Mouse (Mus musculus) ES-E14 (cell line): Measurements from ENCODE around the gene Cbx8. TPM values are rescaled to one million over a fixed set of nuclear protein-coding genes. Genes with fewer than 3 reads are reported as not detected.

Experiments used
- DNase-seq: peaks from one replicate; pipeline ENCODE4 v3.0.0-alpha.2; 2013; ENCODE audit warnings: low read depth, low spot score
- H3K27ac ChIP-seq: 2 replicates; pipeline ENCODE4 v1.5.1; 2012; ENCODE audit warnings: low read depth, mild to moderate bottlenecking, low read length, moderate library complexity, mixed read lengths; ENCODE audit not compliant: poor library complexity, insufficient read depth, severe bottlenecking
- H3K36me3 ChIP-seq: 2 replicates; pipeline ENCODE4 v1.6.1; 2012; ENCODE audit warnings: mild to moderate bottlenecking, low read length, moderate library complexity, mixed read lengths; ENCODE audit not compliant: control insufficient read depth, poor library complexity, insufficient read depth, severe bottlenecking
- H3K4me1 ChIP-seq, 2 experiments: fragments of 150-350 bp in 1 of 2; sonication (generic) in 1 of 2; 2 replicates each; pipeline ENCODE4 v1.6.1; 2012; ENCODE audit warnings: low read length in 2 of 2, mild to moderate bottlenecking in 1 of 2, mixed read lengths in 1 of 2; ENCODE audit not compliant: control insufficient read depth in 2 of 2, insufficient read depth in 2 of 2, poor library complexity in 1 of 2
- H3K4me3 ChIP-seq, 2 experiments: fragments of 150-350 bp in 1 of 2; sonication (generic) in 1 of 2; 2 replicates each; pipeline ENCODE4 v1.5.1; 2012; ENCODE audit warnings: low read length in 2 of 2, low read depth in 1 of 2, mild to moderate bottlenecking in 1 of 2, mixed read lengths in 1 of 2; ENCODE audit not compliant: insufficient read depth in 1 of 2, poor library complexity in 1 of 2, severe bottlenecking in 1 of 2
- H3K9ac ChIP-seq: 2 replicates; pipeline ENCODE4 v1.6.1; 2012; ENCODE audit warnings: low read depth, mild to moderate bottlenecking, low read length, mixed read lengths; ENCODE audit not compliant: poor library complexity, insufficient read depth, severe bottlenecking
- H3K9me3 ChIP-seq: fragments of 150-350 bp; sonication (generic); 2 replicates; pipeline ENCODE4 v1.6.1; 2012; ENCODE audit warnings: low read depth, mild to moderate bottlenecking, low read length; ENCODE audit not compliant: control insufficient read depth, insufficient read depth
- CHD2 ChIP-seq: IDR thresholded peaks from 2 replicates; pipeline ENCODE4 v1.6.1; 2014; ENCODE audit warnings: mild to moderate bottlenecking, low read depth, low read length, inconsistent platforms
- HCFC1 ChIP-seq: IDR thresholded peaks from 2 replicates; pipeline ENCODE4 v1.6.1; 2012; ENCODE audit warnings: low read length, inconsistent platforms, borderline replicate concordance; ENCODE audit not compliant: insufficient read depth
- MAFK ChIP-seq: IDR thresholded peaks from 2 replicates; pipeline ENCODE4 v1.6.1; 2014; ENCODE audit warnings: mild to moderate bottlenecking, low read depth, low read length, inconsistent platforms; ENCODE audit not compliant: insufficient read depth
- ZC3H11A ChIP-seq: IDR thresholded peaks from 2 replicates; pipeline ENCODE4 v1.6.1; 2012; ENCODE audit warnings: low read depth, mild to moderate bottlenecking, inconsistent platforms, low read length, borderline replicate concordance
- ZNF384 ChIP-seq: IDR thresholded peaks from 2 replicates; pipeline ENCODE4 v1.6.1; 2012; ENCODE audit warnings: low read depth, low read length, inconsistent platforms
- in situ Hi-C, 2 experiments: fragments of 600-800 bp; cut with MboI; formaldehyde crosslinking; loops; one replicate each; pipeline ENCODE4 v1.15.1; 2025; ENCODE audit warnings: low sequenced_read_pairs in 2 of 2, inconsistent platforms in 1 of 2; ENCODE audit not compliant: unreplicated experiment in 2 of 2
- total RNA-seq: library from RNA; depleted of rRNA; stranded (reverse); fragments of 300-350 nt; gene quantifications from 2 replicates; pipeline ENCODE4 v1.2.3, GENCODE M21; 2012

Cbx8 gene
- total RNA-seq, 1 experiment: 1.2 TPM

DNA sequence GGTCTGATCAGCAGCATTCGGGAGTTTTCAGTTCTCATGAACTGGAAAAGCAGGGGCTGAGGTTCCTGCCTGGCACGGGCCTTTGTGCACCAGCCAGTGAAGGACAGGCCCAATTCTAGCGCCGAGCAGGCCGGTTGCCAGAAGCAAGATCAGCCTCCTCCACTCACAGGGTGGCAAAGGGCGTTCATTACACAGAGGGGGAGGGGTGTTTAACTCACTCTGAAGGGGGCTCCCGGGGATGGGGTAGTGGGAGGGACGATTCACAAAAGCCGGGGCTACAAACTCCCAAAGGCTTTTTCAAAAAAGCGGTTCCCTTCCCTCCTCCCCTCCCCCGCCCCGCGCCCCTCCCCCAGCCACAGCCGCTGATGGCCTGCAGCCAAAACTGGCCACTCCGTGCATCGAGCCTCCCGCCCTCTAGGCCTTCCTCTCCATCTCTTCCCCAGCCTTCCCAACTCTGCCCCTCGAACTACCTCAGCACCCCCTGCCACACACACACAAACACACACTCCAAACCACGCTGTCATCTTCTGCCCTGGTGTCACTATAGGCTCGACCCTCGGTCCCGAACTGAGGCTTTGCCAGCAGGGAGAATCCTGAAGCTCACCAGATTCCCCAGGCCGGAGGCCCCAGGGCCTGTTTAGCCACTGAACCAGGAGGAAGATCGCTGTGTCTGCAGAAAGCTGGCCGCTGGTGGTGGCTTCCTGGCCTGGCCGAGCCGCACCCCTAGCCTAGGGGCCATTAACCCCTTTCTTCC is 38.1 kb upstream of the Cbx8 start:
- peaks cover 0 to 32% of the 10 kb centered on the region in 2 experiments for H3K4me1 ChIP-seq
- DNase-seq: no peak
- H3K9me3 ChIP-seq: no peaks in the 10 kb centered on the region
- H3K36me3 ChIP-seq: no peaks in the 10 kb centered on the region
- H3K9ac ChIP-seq: no peak overlapping the region
- H3K27ac ChIP-seq: no peak overlapping the region
- H3K4me3 ChIP-seq: no peak overlapping the region
- no peak for TF ChIP-seq HCFC1
- TF ChIP-seq ZC3H11A: no peak
- no peak for TF ChIP-seq CHD2
- TF ChIP-seq ZNF384: no peak
- TF ChIP-seq MAFK: no peak
- in situ Hi-C loops: loop anchor here in 1 of 2 experiments (25.0 kb wide), 1 partner anchor 1158 kb away; the partner anchor contains the start of gene Bahcc1

DNA sequence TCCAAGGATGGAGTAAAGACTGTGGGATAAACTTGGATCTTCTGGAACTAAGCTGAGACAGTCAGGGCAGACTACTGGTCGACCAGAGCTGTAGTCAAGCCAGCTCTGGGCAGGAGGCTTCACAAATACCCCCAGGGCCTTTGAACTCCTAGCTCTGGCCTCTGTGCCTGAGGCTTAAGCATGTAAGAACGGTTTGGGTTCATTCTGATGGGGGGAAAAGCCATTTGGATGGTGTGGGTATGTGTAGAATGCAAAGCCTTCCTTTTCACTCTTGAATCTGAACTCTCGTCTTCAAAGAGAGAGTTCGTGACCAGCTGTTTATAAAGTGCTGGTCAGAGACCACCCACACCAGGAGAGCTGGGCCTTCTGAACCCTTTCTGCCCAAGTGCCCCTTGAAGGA is 37.0 kb upstream of the Cbx8 start:
- TF ChIP-seq ZNF384: no peak
- H3K4me1 ChIP-seq: peaks cover 0 to 27% of the 10 kb centered on the region in 2 experiments
- no peaks in the 10 kb centered on the region for H3K9me3 ChIP-seq
- DNase-seq: no peak
- no peak overlapping the region for H3K9ac ChIP-seq
- no peak overlapping the region for H3K27ac ChIP-seq
- H3K4me3 ChIP-seq: no peak overlapping the region
- H3K36me3 ChIP-seq: no peaks in the 10 kb centered on the region
- in situ Hi-C loops: loop anchor here in 1 of 2 experiments (25.0 kb wide), 1 partner anchor 1160 kb away; the partner anchor contains the start of gene Bahcc1

DNA sequence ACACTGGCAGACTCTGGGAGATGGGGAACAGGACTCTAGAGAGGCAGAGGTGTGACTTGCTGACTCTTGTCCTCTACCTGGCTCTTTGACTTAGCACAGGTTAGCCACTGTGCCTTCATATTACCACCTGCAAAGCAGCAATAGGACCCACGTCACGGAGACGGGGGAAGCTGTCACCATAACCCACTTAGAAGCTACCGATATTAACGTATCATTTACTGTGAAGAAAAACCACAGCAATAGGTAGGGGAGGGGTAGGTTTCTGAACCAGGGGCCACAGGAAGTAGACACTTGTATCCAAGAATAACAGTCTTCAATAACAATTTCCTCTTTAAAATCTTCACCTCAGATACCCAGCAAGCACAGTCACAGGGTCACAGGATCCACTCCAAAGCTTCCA is 35.0 kb upstream of the Cbx8 start:
- Histone ChIP-seq H3K27ac (no peak overlapping the region), H3K4me1 (peaks cover 0 to 13% of the 10 kb centered on the region in 2 experiments; a peak in 3 of 4 replicates), H3K9me3 (no peaks in the 10 kb centered on the region), H3K36me3 (no peaks in the 10 kb centered on the region), H3K4me3 (no peak overlapping the region), H3K9ac (no peak overlapping the region)
- TF ChIP-seq HCFC1: no peak
- TF ChIP-seq MAFK: no peak
- no peak for TF ChIP-seq CHD2
- no peak for TF ChIP-seq ZNF384
- DNase-seq: no peak
- in situ Hi-C loops: loop anchor here in 1 of 2 experiments (25.0 kb wide), 1 partner anchor 1161 kb away; the partner anchor contains the start of gene Bahcc1

DNA sequence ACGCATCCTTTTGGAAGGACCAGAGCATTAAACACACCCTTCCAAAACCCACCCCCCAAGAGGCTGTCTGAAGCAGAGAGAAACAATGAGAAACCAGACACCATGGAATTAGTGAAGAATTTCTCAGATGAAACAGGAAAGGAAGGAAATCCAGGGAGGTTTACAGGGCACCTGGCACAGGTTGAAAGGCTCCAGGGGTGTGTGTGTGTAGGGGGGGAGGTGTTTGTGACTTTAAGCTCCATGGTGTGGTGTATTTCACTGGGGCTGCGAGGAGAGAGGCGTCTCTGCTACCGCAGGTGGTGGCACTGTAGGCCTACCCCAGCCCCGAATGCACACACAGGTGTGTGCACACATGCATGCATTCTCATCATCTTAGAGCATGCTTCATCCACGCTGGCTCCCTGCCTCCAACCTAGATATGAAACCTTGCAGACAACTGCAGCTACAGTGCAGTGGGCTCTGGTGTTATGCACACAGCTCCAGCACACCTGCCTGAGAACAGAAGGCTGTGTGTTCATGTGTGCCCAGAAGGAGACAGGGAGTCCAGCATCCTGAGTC is 33.2 kb upstream of the Cbx8 start:
- Histone ChIP-seq H3K9ac (no peak overlapping the region), H3K9me3 (no peaks in the 10 kb centered on the region), H3K27ac (no peak overlapping the region), H3K4me1 (peaks cover 0 to 5% of the 10 kb centered on the region in 2 experiments; a peak in 3 of 4 replicates), H3K36me3 (no peaks in the 10 kb centered on the region), H3K4me3 (no peak overlapping the region)
- no peak for TF ChIP-seq ZNF384
- TF ChIP-seq ZC3H11A: no peak
- no peak for TF ChIP-seq CHD2
- in situ Hi-C loops: no loop called here
- no peak for DNase-seq

DNA sequence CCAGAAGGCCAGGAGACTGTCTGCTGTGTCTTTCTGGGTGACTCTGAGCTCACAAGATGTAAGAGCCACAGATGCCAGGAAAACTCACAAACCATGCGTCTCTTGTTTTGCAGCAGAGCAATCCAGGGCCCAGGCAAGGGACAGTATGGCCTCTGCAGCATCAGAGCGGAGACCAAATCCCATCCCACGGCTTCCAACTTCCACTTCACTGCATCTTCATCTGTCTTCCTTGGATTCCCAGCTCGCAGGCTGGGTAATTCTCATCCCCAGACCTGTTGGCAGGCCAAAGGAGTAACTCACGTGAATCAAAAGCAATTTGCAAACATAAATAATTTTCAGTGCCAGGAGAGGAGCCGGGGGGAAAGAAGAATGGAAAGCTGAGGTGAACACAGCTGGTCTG is 32.2 kb upstream of the Cbx8 start:
- no peak overlapping the region for H3K27ac ChIP-seq
- no peak overlapping the region for H3K9ac ChIP-seq
- H3K9me3 ChIP-seq: no peaks in the 10 kb centered on the region
- H3K4me1 ChIP-seq: peaks cover 0 to 2% of the 10 kb centered on the region in 2 experiments; a peak in 1 of 4 replicates
- no peak overlapping the region for H3K4me3 ChIP-seq
- TF ChIP-seq MAFK (no peak), ZNF384 (no peak), ZC3H11A (no peak), HCFC1 (no peak), CHD2 (no peak)
- no peaks in the 10 kb centered on the region for H3K36me3 ChIP-seq
- DNase-seq: no peak
- in situ Hi-C loops: no loop called here
